Mouse (Mus musculus): ENCODE data around the gene Brms1l. TPM values are rescaled to one million over a fixed set of nuclear protein-coding genes. Genes with fewer than 3 reads are reported as not detected.

Brms1l gene
- total and polyA plus RNA-seq, 3 experiments: 17.4 to 33.5 TPM; not detected in 1

GRCm38 (mm10) chr12:55800144-55800543, 36.0 kb upstream of the Brms1l start:
- Histone ChIP-seq H3K9me3 (replicated peaks; ENCODE audit: insufficient read depth, low read length) (no peaks in the 10 kb centered on the region), H3K4me3 (ENCODE audit: control insufficient read depth in 1 of 2, insufficient read depth in 1 of 2, low read depth in 2 of 2, low read length in 2 of 2) (no peak overlapping the region), H3K4me1 (ENCODE audit: control insufficient read depth in 1 of 2, insufficient read depth in 2 of 2, low read length in 2 of 2) (no peaks in the 10 kb centered on the region), H3K27ac (ENCODE audit: control insufficient read depth, low read depth, low read length) (no peak overlapping the region), H3K79me2 (ENCODE audit: control insufficient read depth, insufficient read depth, low read length, poor library complexity) (peaks cover 13% of the 10 kb centered on the region), H3K9ac (ENCODE audit: control insufficient read depth, low read depth, low read length, poor library complexity, severe bottlenecking) (no peak overlapping the region), H3K36me3 (ENCODE audit: control insufficient read depth in 1 of 2, insufficient read depth in 2 of 2, low read length in 2 of 2) (no peaks in the 10 kb centered on the region; a peak in 1 of 4 replicates), H3K27me3 (ENCODE audit: control insufficient read depth in 1 of 2, insufficient read depth in 2 of 2, low read length in 2 of 2) (no peaks in the 10 kb centered on the region)
- no peak for DNase-seq (ENCODE audit: low read depth, low spot score)
- TF ChIP-seq KAT2A (conservative IDR thresholded peaks at IDR 0.05; ENCODE audit: low read depth, low read length) (no peak), USF2 (IDR thresholded peaks at IDR 0.05; ENCODE audit: borderline replicate concordance in 1 of 2, insufficient read depth in 1 of 2, low read depth in 1 of 2, low read length in 2 of 2) (no peak), BHLHE40 (IDR thresholded peaks at IDR 0.05; ENCODE audit: borderline replicate concordance, low read depth, low read length) (no peak), RCOR1 (IDR thresholded peaks at IDR 0.05; ENCODE audit: low read depth, low read length) (no peak), MEF2A (IDR thresholded peaks at IDR 0.05; ENCODE audit: extremely low read depth, insufficient replicate concordance, low read depth, low read length, poor library complexity, severe bottlenecking) (no peak), MXI1 (IDR thresholded peaks at IDR 0.05; ENCODE audit: low read depth, low read length) (no peak), TCF12 (IDR thresholded peaks at IDR 0.05; ENCODE audit: low read depth, low read length) (no peak), CHD2 (IDR thresholded peaks at IDR 0.05; ENCODE audit: low read length) (no peak), SMC3 (IDR thresholded peaks at IDR 0.05; ENCODE audit: low read depth, low read length) (no peak), GATA1 (IDR thresholded peaks at IDR 0.05; ENCODE audit: low read depth, low read length) (no peak), GABPA (IDR thresholded peaks at IDR 0.05; ENCODE audit: low read depth, low read length) (no peak), ZC3H11A (IDR thresholded peaks at IDR 0.05; ENCODE audit: low read depth, low read length) (no peak), MAFK (IDR thresholded peaks at IDR 0.05; ENCODE audit: borderline replicate concordance, low read depth, low read length) (no peak), POLR2AphosphoS5 (IDR thresholded peaks at IDR 0.05; ENCODE audit: borderline replicate concordance, low read depth, low read length) (no peak), POLR2AphosphoS2 (IDR thresholded peaks at IDR 0.05; ENCODE audit: low read length) (no peak), ZKSCAN1 (IDR thresholded peaks at IDR 0.05; ENCODE audit: low read depth, low read length) (no peak), SIN3A (IDR thresholded peaks at IDR 0.05; ENCODE audit: low read length) (no peak), RAD21 (IDR thresholded peaks at IDR 0.05; ENCODE audit: low read depth, low read length) (no peak), HCFC1 (IDR thresholded peaks at IDR 0.05; ENCODE audit: low read depth, low read length) (no peak)

- H3K27ac ChIP-seq (ENCODE audit: control insufficient read depth, low read depth, low read length): no peak overlapping the region
- DNase-seq (ENCODE audit: low read depth, low spot score): no peak
- peak in 1 of 3 experiments; percentile 14; a peak in 1 of 6 replicates for TF ChIP-seq CTCF (IDR thresholded peaks at IDR 0.05 in 2 of 3, conservative IDR thresholded peaks at IDR 0.05 in 1 of 3; ENCODE audit: control insufficient read depth in 1 of 3, insufficient read depth in 1 of 3, low read depth in 2 of 3, low read length in 3 of 3, poor library complexity in 1 of 3, severe bottlenecking in 1 of 3)
- no peak for TF ChIP-seq TCF12 (IDR thresholded peaks at IDR 0.05; ENCODE audit: low read depth, low read length)
- peaks cover 12% of the 10 kb centered on the region for H3K79me2 ChIP-seq (ENCODE audit: control insufficient read depth, insufficient read depth, low read length, poor library complexity)
- no peaks in the 10 kb centered on the region for H3K9me3 ChIP-seq (replicated peaks; ENCODE audit: insufficient read depth, low read length)
- H3K4me1 ChIP-seq (ENCODE audit: control insufficient read depth in 1 of 2, insufficient read depth in 2 of 2, low read length in 2 of 2): no peaks in the 10 kb centered on the region
- H3K27me3 ChIP-seq (ENCODE audit: control insufficient read depth in 1 of 2, insufficient read depth in 2 of 2, low read length in 2 of 2): no peaks in the 10 kb centered on the region
- H3K36me3 ChIP-seq (ENCODE audit: control insufficient read depth in 1 of 2, insufficient read depth in 2 of 2, low read length in 2 of 2): no peaks in the 10 kb centered on the region; a peak in 1 of 4 replicates
- no peak overlapping the region for H3K9ac ChIP-seq (ENCODE audit: control insufficient read depth, low read depth, low read length, poor library complexity, severe bottlenecking)
- H3K4me3 ChIP-seq (ENCODE audit: control insufficient read depth in 1 of 2, insufficient read depth in 1 of 2, low read depth in 2 of 2, low read length in 2 of 2): no peak overlapping the region
Measured at GRCm38 (mm10) chr12:55801131-55801530, 35.0 kb upstream of the Brms1l start.
